Mouse (Mus musculus) MEL (cell line): ENCODE data around the gene Tox2. TPM values are rescaled to one million over a fixed set of nuclear protein-coding genes. Genes with fewer than 3 reads are reported as not detected.

ENCODE experiments used
- DNase-seq: peaks from one replicate; pipeline ENCODE4 v3.0.0; 2011; ENCODE audit warnings: low read depth, low spot score
- H3K27ac ChIP-seq: 2 replicates; pipeline ENCODE4 v1.5.1; 2012; ENCODE audit warnings: low read depth, mild to moderate bottlenecking, control low read depth, low read length, moderate library complexity; ENCODE audit not compliant: control insufficient read depth
- H3K27me3 ChIP-seq, 2 experiments: fragments of 150-350 bp in 1 of 2; sonication (generic) in 1 of 2; 2 replicates each; pipeline ENCODE4 v1.6.1; 2012; ENCODE audit warnings: low read length in 2 of 2, mild to moderate bottlenecking in 2 of 2, improper control_type of control experiment in 1 of 2, moderate library complexity in 1 of 2; ENCODE audit not compliant: insufficient read depth in 2 of 2, control insufficient read depth in 1 of 2
- H3K36me3 ChIP-seq, 2 experiments: 2 replicates each; pipeline ENCODE4 v1.6.1; 2012 to 2014; ENCODE audit warnings: low read length in 2 of 2, improper control_type of control experiment in 1 of 2, inconsistent platforms in 1 of 2, mild to moderate bottlenecking in 1 of 2; ENCODE audit not compliant: insufficient read depth in 2 of 2, control insufficient read depth in 1 of 2
- H3K4me1 ChIP-seq, 2 experiments: fragments of 150-350 bp in 1 of 2; sonication (generic) in 1 of 2; 2 replicates each; pipeline ENCODE4 v1.6.1; 2012; ENCODE audit warnings: low read length in 2 of 2, improper control_type of control experiment in 1 of 2, mild to moderate bottlenecking in 1 of 2; ENCODE audit not compliant: insufficient read depth in 2 of 2, control insufficient read depth in 1 of 2
- H3K4me3 ChIP-seq, 2 experiments: fragments of 150-350 bp in 1 of 2; sonication (generic) in 1 of 2; 2 replicates each; pipeline ENCODE4 v1.5.1; 2012; ENCODE audit warnings: low read depth in 2 of 2, low read length in 2 of 2, mild to moderate bottlenecking in 2 of 2, moderate library complexity in 2 of 2, control low read depth in 1 of 2, improper control_type of control experiment in 1 of 2; ENCODE audit not compliant: control insufficient read depth in 1 of 2, insufficient read depth in 1 of 2
- H3K79me2 ChIP-seq: 2 replicates; pipeline ENCODE4 v1.6.1; 2012; ENCODE audit warnings: mild to moderate bottlenecking, low read length, moderate library complexity; ENCODE audit not compliant: control insufficient read depth, poor library complexity, insufficient read depth
- H3K9ac ChIP-seq: 2 replicates; pipeline ENCODE4 v1.6.1; 2012; ENCODE audit warnings: low read depth, mild to moderate bottlenecking, control low read depth, low read length, moderate library complexity; ENCODE audit not compliant: control insufficient read depth, poor library complexity, severe bottlenecking
- H3K9me3 ChIP-seq: fragments of 150-350 bp; sonication (generic); replicated peaks from 2 replicates; pipeline ENCODE4 v1.6.1; 2012; ENCODE audit warnings: mild to moderate bottlenecking, low read length, improper control_type of control experiment, moderate library complexity; ENCODE audit not compliant: insufficient read depth
- ELF1 ChIP-seq: IDR thresholded peaks from 2 replicates; pipeline ENCODE4 v1.6.1; 2014; ENCODE audit warnings: low read depth, mild to moderate bottlenecking, inconsistent platforms, low read length, improper control_type of control experiment, moderate library complexity
- EP300 ChIP-seq, 2 experiments: IDR thresholded peaks; 2 replicates each; pipeline ENCODE4 v1.6.1; 2011; ENCODE audit warnings: improper control_type of control experiment in 2 of 2, low read length in 2 of 2, low read depth in 1 of 2, mild to moderate bottlenecking in 1 of 2
- ETS1 ChIP-seq: IDR thresholded peaks from 2 replicates; pipeline ENCODE4 v1.6.1; 2012; ENCODE audit warnings: low read depth, mild to moderate bottlenecking, inconsistent platforms, low read length, improper control_type of control experiment, moderate library complexity
- GATA1 ChIP-seq: IDR thresholded peaks from 2 replicates; pipeline ENCODE4 v1.6.1; 2011; ENCODE audit warnings: low read depth, low read length, improper control_type of control experiment
- JUND ChIP-seq: IDR thresholded peaks from 2 replicates; pipeline ENCODE4 v1.6.1; 2011; ENCODE audit warnings: low read depth, mild to moderate bottlenecking, improper control_type of control experiment, low read length
- MAFK ChIP-seq: IDR thresholded peaks from 2 replicates; pipeline ENCODE4 v1.6.1; 2011; ENCODE audit warnings: low read depth, mild to moderate bottlenecking, low read length, improper control_type of control experiment, borderline replicate concordance
- MAX ChIP-seq: IDR thresholded peaks from 2 replicates; pipeline ENCODE4 v1.6.1; 2011; ENCODE audit warnings: low read length, improper control_type of control experiment
- MXI1 ChIP-seq: IDR thresholded peaks from 2 replicates; pipeline ENCODE4 v1.6.1; 2011; ENCODE audit warnings: mild to moderate bottlenecking, low read depth, low read length, improper control_type of control experiment
- MYC ChIP-seq: IDR thresholded peaks from 2 replicates; pipeline ENCODE4 v1.6.1; 2011; ENCODE audit warnings: low read depth, mild to moderate bottlenecking, low read length, improper control_type of control experiment, moderate library complexity
- NELFE ChIP-seq: IDR thresholded peaks from 2 replicates; pipeline ENCODE4 v1.6.1; 2011; ENCODE audit warnings: low read depth, low read length, improper control_type of control experiment
- POLR2AphosphoS5 ChIP-seq: IDR thresholded peaks from 2 replicates; pipeline ENCODE4 v1.6.1; 2012; ENCODE audit warnings: low read depth, borderline replicate concordance, mild to moderate bottlenecking, inconsistent platforms, low read length, moderate library complexity, mixed read lengths
- RCOR1 ChIP-seq: IDR thresholded peaks from 2 replicates; pipeline ENCODE4 v1.6.1; 2012; ENCODE audit warnings: low read depth, mild to moderate bottlenecking, inconsistent platforms, low read length, improper control_type of control experiment
- SIN3A ChIP-seq: IDR thresholded peaks from 2 replicates; pipeline ENCODE4 v1.6.1; 2012; ENCODE audit warnings: low read length, improper control_type of control experiment, inconsistent platforms
- SMC3 ChIP-seq: IDR thresholded peaks from 2 replicates; pipeline ENCODE4 v1.6.1; 2011; ENCODE audit warnings: low read depth, low read length, improper control_type of control experiment
- TAL1 ChIP-seq: IDR thresholded peaks from 2 replicates; pipeline ENCODE4 v1.6.1; 2012; ENCODE audit warnings: mild to moderate bottlenecking, inconsistent platforms, low read length, moderate library complexity, mixed read lengths
- TBP ChIP-seq: IDR thresholded peaks from 2 replicates; pipeline ENCODE4 v1.8.0; 2011; ENCODE audit warnings: low read depth, low read length, improper control_type of control experiment
- TCF12 ChIP-seq: IDR thresholded peaks from 2 replicates; pipeline ENCODE4 v1.6.1; 2014; ENCODE audit warnings: low read depth, mild to moderate bottlenecking, inconsistent platforms, low read length, improper control_type of control experiment, moderate library complexity
- UBTF ChIP-seq: IDR thresholded peaks from 2 replicates; pipeline ENCODE4 v1.6.1; 2012; ENCODE audit warnings: low read depth, mild to moderate bottlenecking, inconsistent platforms, low read length, improper control_type of control experiment, moderate library complexity, borderline replicate concordance; ENCODE audit not compliant: insufficient read depth
- ZC3H11A ChIP-seq: IDR thresholded peaks from 2 replicates; pipeline ENCODE4 v1.6.1; 2012; ENCODE audit warnings: low read depth, mild to moderate bottlenecking, inconsistent platforms, low read length, improper control_type of control experiment
- ZMIZ1 ChIP-seq: IDR thresholded peaks from 2 replicates; pipeline ENCODE4 v1.6.1; 2012; ENCODE audit warnings: low read depth, mild to moderate bottlenecking, inconsistent platforms, low read length, improper control_type of control experiment, moderate library complexity
- ZNF384 ChIP-seq: IDR thresholded peaks from 2 replicates; pipeline ENCODE4 v1.6.1; 2012; ENCODE audit warnings: low read depth, mild to moderate bottlenecking, inconsistent platforms, low read length, improper control_type of control experiment
- polyA plus RNA-seq, 2 experiments: library from polyadenylated mRNA; stranded (reverse) in 1 of 2; unstranded in 1 of 2; fragments of >175 nt in 1 of 2; fragments of >200 nt in 1 of 2; gene quantifications; 2 replicates each; pipeline versions ENCODE4 v1.2.1 to v1.2.4; 2012; ENCODE audit warnings: low replicate concordance in 2 of 2, low read depth in 1 of 2; ENCODE audit not compliant: insufficient read length in 2 of 2, insufficient read depth in 1 of 2, missing spikeins in 1 of 2
- total RNA-seq: library from RNA; depleted of rRNA; stranded (reverse); fragments of 300-350 nt; gene quantifications from 2 replicates; pipeline ENCODE4 v1.2.3, GENCODE M21; 2012

Gene Tox2
- total and polyA plus RNA-seq, 3 experiments = not detected

GRCm38 (mm10) chr2:163218095-163218494 lies 15.2 kb downstream of the Tox2 start:
- Histone ChIP-seq H3K79me2 (no peaks in the 10 kb centered on the region), H3K36me3 (no peaks in the 10 kb centered on the region), H3K4me3 (no peak overlapping the region), H3K4me1 (no peaks in the 10 kb centered on the region), H3K27ac (no peak overlapping the region), H3K9ac (no peak overlapping the region), H3K27me3 (no peaks in the 10 kb centered on the region), H3K9me3 (no peaks in the 10 kb centered on the region)
- DNase-seq = no peak
- TF ChIP-seq SIN3A (no peak), TAL1 (no peak), EP300 (IDR thresholded peaks at IDR 0.05; ENCODE audit: low read depth in 1 of 2, low read length in 2 of 2) (no peak), ZMIZ1 (no peak), MXI1 (no peak), JUND (no peak), SMC3 (no peak), RCOR1 (no peak), UBTF (no peak), MAFK (no peak), MYC (no peak), TBP (no peak), ZC3H11A (no peak), TCF12 (no peak), ETS1 (no peak), POLR2AphosphoS5 (no peak), MAX (no peak), GATA1 (no peak)

GRCm38 (mm10) chr2:163218571-163218970 lies 15.6 kb downstream of the Tox2 start:
- TF ChIP-seq SMC3 (no peak), NELFE (no peak), MYC (no peak), TCF12 (no peak), POLR2AphosphoS5 (no peak), ZNF384 (no peak), ELF1 (no peak)
- Histone ChIP-seq H3K4me3 (no peak overlapping the region), H3K27me3 (no peaks in the 10 kb centered on the region), H3K4me1 (no peaks in the 10 kb centered on the region), H3K79me2 (no peaks in the 10 kb centered on the region), H3K9me3 (no peaks in the 10 kb centered on the region), H3K27ac (no peak overlapping the region), H3K36me3 (no peaks in the 10 kb centered on the region), H3K9ac (no peak overlapping the region)
- DNase-seq = no peak
